Mouse (Mus musculus): ENCODE results near the gene Snrpd3.
"Not testable (repeated sequence)": the region's sequence is repeated elsewhere in the genome, so short reads cannot be mapped to it uniquely, and the experiment has no call there.

The Snrpd3 gene

GRCm38 (mm10) chr10:75501641-75502040, 15.7 kb upstream of the Snrpd3 start:
- no peak for DNase-seq

GRCm38 (mm10) chr10:75503692-75504091, 13.7 kb upstream of the Snrpd3 start:
- no peak for DNase-seq

GRCm38 (mm10) chr10:75504234-75505129, 12.9 kb upstream of the Snrpd3 start:
- no peak for DNase-seq

GRCm38 (mm10) chr10:75505130-75505495, 12.2 kb upstream of the Snrpd3 start:
- DNase-seq: no peak

- DNase-seq: not testable (repeated sequence)
Observed at GRCm38 (mm10) chr10:75505928-75506327, 11.4 kb upstream of the Snrpd3 start.

- no peak for DNase-seq
Observed at GRCm38 (mm10) chr10:75510446-75510845, 6.9 kb upstream of the Snrpd3 start.

GRCm38 (mm10) chr10:75511060-75511459, 6.3 kb upstream of the Snrpd3 start:
- DNase-seq: no peak

- DNase-seq: no peak
Observed at GRCm38 (mm10) chr10:75511897-75512296, 5.5 kb upstream of the Snrpd3 start.

GRCm38 (mm10) chr10:75512796-75513195, 4.6 kb upstream of the Snrpd3 start:
- no peak for DNase-seq

GRCm38 (mm10) chr10:75513306-75514067, 3.9 kb upstream of the Snrpd3 start:
- DNase-seq: no peak

- no peak for DNase-seq
Observed at GRCm38 (mm10) chr10:75514361-75514760, 3.0 kb upstream of the Snrpd3 start.

- no peak for DNase-seq
Observed at GRCm38 (mm10) chr10:75515216-75516037, 1.9 kb upstream of the Snrpd3 start.

GRCm38 (mm10) chr10:75516038-75516723, 1.2 kb upstream of the Snrpd3 start:
- peak in 1 of 2 experiments; percentile 16 for DNase-seq

- DNase-seq: no peak
Observed at GRCm38 (mm10) chr10:75516724-75517072, 653 bp upstream of the Snrpd3 start.

- DNase-seq: peak; percentile 98
Observed at GRCm38 (mm10) chr10:75517758-75518143, 400 bp downstream of the Snrpd3 start, which contains the start of gene Gucd1. Gucd1 (minus strand) TSS chr10:75517972.

GRCm38 (mm10) chr10:75520581-75520980, 3.2 kb downstream of the Snrpd3 start:
- no peak for DNase-seq

- DNase-seq: no peak
Observed at GRCm38 (mm10) chr10:75521643-75522042, 4.3 kb downstream of the Snrpd3 start.

GRCm38 (mm10) chr10:75525450-75525849, 8.1 kb downstream of the Snrpd3 start:
- not testable (repeated sequence) for DNase-seq

GRCm38 (mm10) chr10:75530322-75530721, 13.0 kb downstream of the Snrpd3 start:
- DNase-seq: no peak

GRCm38 (mm10) chr10:75531532-75532090, 14.3 kb downstream of the Snrpd3 start:
- DNase-seq: no peak

GRCm38 (mm10) chr10:75534216-75534615, 16.9 kb downstream of the Snrpd3 start:
- no peak for DNase-seq

- DNase-seq: no peak
Observed at GRCm38 (mm10) chr10:75534934-75535333, 17.6 kb downstream of the Snrpd3 start.
